Mouse (Mus musculus): Measurements from ENCODE around the gene Gm10282. TPM values are rescaled to one million over a fixed set of nuclear protein-coding genes. Genes with fewer than 3 reads are reported as not detected.
A peak's percentile ranks its signal among the peaks of the same experiment; 100 is the strongest.

Gm10282 gene
- polyA plus RNA-seq, 1 experiment from 2014 or later: 18.2 TPM

DNA sequence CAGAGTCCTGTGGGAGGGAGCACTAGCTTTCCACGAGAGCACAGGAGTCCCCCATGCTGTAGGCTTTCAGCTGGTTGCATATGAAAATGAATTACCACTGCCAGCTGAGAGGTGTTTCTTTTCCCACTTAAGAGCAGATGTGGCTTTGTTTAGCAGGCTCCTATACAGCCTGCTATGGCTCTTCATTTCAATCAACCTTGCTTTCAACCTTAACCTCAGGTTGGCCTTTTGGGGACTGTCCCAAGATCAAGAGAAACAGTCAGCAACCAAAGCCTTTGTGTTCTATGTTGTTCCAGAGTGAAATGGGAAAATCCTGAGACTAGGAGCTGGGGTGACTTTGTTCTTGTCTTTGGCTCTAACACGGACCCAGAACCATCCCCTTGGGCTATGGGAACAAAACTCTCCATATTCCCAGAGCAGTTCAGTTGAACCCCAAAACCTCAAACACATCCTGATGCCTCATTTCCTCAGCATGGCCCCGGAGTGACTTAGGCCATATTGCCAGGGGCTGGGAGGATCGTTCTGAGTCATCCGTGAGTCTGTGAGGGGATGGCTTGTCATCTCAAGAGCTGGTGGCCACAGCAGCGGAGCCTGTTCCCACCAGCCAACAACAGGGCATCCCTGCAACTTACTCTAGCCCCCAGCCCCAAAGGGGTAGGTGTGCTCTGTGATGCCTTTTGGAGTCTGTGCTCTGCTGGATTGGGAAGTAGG, 25.9 kb upstream of the Gm10282 start:
- DNase-seq (no peak), ATAC-seq (ENCODE audit: low FRiP score, low TSS enrichment) (no peak)
- Histone ChIP-seq H3K9me3 (ENCODE audit: control insufficient read depth, low read length) (no peaks in the 10 kb centered on the region), H3K36me3 (ENCODE audit: control insufficient read depth, insufficient read depth, low read length) (peaks cover 8% of the 10 kb centered on the region; the same call in 1 of the 2 replicates), H3K4me2 (ENCODE audit: low read length) (no peak overlapping the region), H3K27ac (replicated peaks; ENCODE audit: low read depth, low read length) (no peak overlapping the region), H3K27me3 (ENCODE audit: control insufficient read depth, insufficient read depth, low read length) (no peaks in the 10 kb centered on the region), H3K4me3 (replicated peaks; ENCODE audit: low read depth, low read length) (no peak overlapping the region), H3K4me1 (ENCODE audit: control insufficient read depth, insufficient read depth, low read length) (no peaks in the 10 kb centered on the region), H3K9ac (replicated peaks; ENCODE audit: low read length) (no peak overlapping the region)
- 88% methylated on average over 6 of the region's 6 CpGs for WGBS

DNA sequence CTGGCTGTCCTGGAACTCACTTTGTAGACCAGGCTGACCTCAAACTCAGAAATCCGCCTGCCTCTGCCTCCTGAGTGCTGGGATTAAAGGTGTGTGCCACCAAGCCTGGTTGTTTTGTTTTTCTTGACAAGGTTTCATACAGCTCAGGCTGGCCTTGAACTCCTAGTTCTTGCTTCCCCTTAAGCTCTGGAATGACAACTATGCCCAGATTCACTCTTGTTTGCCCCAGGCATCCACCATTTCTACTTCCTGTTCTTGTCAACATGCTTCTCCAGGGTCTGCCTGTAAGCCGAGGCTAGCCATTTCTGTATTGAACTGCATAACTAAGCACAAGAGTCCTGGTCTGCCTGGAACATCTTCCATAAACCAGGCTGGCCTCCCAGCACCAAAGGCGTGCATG, 24.1 kb upstream of the Gm10282 start:
- Histone ChIP-seq H3K36me3 (ENCODE audit: control insufficient read depth, insufficient read depth, low read length) (no peaks in the 10 kb centered on the region), H3K4me2 (ENCODE audit: low read length) (no peak overlapping the region), H3K9me3 (ENCODE audit: control insufficient read depth, low read length) (no peaks in the 10 kb centered on the region), H3K27me3 (ENCODE audit: control insufficient read depth, insufficient read depth, low read length) (no peaks in the 10 kb centered on the region), H3K27ac (replicated peaks; ENCODE audit: low read depth, low read length) (no peak overlapping the region), H3K9ac (replicated peaks; ENCODE audit: low read length) (no peak overlapping the region), H3K4me3 (replicated peaks; ENCODE audit: low read depth, low read length) (no peak overlapping the region), H3K4me1 (ENCODE audit: control insufficient read depth, insufficient read depth, low read length) (no peaks in the 10 kb centered on the region)
- DNase-seq (no peak), ATAC-seq (ENCODE audit: low FRiP score, low TSS enrichment) (no peak)
- 87% methylated on average over 3 of the region's 3 CpGs for WGBS

DNA sequence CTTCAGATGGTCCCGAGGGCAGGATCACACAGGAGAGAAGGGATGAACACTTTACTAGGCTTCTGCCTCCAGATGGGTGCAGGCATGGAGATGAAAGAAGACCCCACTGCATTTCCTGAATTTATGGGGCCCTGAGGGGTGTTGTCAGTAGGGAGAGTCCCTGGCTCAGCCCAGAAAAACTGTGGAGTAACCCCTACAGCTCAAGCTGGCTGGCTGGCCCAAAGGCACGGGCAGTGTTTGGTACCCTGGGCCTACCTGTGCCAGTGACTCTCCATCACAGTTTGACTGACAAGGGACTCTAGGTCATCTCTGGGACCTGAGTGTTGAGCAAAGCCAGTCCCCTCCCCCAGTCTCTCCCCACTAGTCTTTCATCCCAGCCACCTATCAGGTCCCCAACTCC, 19.6 kb upstream of the Gm10282 start:
- no peak overlapping the region for H3K4me3 ChIP-seq (replicated peaks; ENCODE audit: low read depth, low read length)
- H3K9ac ChIP-seq (replicated peaks; ENCODE audit: low read length): no peak overlapping the region
- no peaks in the 10 kb centered on the region for H3K36me3 ChIP-seq (ENCODE audit: control insufficient read depth, insufficient read depth, low read length)
- WGBS: 71% methylated on average over 2 of the region's 2 CpGs
- DNase-seq (no peak), ATAC-seq (ENCODE audit: low FRiP score, low TSS enrichment) (no peak)
- no peaks in the 10 kb centered on the region for H3K4me1 ChIP-seq (ENCODE audit: control insufficient read depth, insufficient read depth, low read length)
- no peak overlapping the region for H3K27ac ChIP-seq (replicated peaks; ENCODE audit: low read depth, low read length)
- no peak overlapping the region for H3K4me2 ChIP-seq (ENCODE audit: low read length)
- H3K27me3 ChIP-seq (ENCODE audit: control insufficient read depth, insufficient read depth, low read length): peaks cover 17% of the 10 kb centered on the region
- H3K9me3 ChIP-seq (ENCODE audit: control insufficient read depth, low read length): no peaks in the 10 kb centered on the region

DNA sequence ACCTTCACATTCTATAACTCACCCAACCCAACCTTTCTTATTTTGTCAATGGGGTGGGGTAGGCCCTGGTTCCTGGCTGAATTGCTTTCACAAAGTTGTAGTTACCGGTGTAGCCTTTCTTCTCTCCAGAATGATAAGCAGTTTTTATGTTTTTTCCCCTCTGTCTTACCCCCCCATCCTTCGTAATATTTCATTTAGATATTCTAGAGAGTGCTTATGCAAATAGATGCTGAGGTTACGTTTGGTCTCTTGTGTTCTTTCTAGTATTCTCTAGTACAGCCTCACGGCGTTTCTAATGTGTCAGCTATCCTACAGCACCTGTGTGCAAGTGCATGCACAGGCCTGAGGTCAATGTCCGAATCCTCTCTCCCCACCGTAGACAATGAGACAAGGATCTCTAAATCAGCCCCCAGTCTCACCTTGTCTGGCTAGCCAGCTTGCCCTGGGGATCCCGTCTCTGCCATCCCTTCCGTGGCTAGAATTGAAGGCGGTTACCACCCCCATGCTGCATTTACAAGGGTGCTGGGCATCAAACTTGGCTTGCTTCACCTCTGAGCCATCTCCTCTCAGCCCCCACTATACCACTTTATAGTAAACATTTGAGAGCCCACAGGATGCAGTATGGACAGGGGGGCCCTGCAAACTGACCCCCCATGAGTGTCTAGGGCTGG, 19.1 kb upstream of the Gm10282 start:
- no peaks in the 10 kb centered on the region for H3K36me3 ChIP-seq (ENCODE audit: control insufficient read depth, insufficient read depth, low read length)
- ATAC-seq (ENCODE audit: low FRiP score, low TSS enrichment) (no peak), DNase-seq (no peak)
- no peak overlapping the region for H3K9ac ChIP-seq (replicated peaks; ENCODE audit: low read length)
- no peak overlapping the region for H3K27ac ChIP-seq (replicated peaks; ENCODE audit: low read depth, low read length)
- H3K4me3 ChIP-seq (replicated peaks; ENCODE audit: low read depth, low read length): no peak overlapping the region
- peaks cover 4% of the 10 kb centered on the region; the same call in 1 of the 2 replicates for H3K4me1 ChIP-seq (ENCODE audit: control insufficient read depth, insufficient read depth, low read length)
- H3K27me3 ChIP-seq (ENCODE audit: control insufficient read depth, insufficient read depth, low read length): peaks cover 23% of the 10 kb centered on the region
- H3K4me2 ChIP-seq (ENCODE audit: low read length): no peak overlapping the region
- H3K9me3 ChIP-seq (ENCODE audit: control insufficient read depth, low read length): no peaks in the 10 kb centered on the region
- whole genome bisulfite sequencing: 83% methylated on average over 10 of the region's 10 CpGs

DNA sequence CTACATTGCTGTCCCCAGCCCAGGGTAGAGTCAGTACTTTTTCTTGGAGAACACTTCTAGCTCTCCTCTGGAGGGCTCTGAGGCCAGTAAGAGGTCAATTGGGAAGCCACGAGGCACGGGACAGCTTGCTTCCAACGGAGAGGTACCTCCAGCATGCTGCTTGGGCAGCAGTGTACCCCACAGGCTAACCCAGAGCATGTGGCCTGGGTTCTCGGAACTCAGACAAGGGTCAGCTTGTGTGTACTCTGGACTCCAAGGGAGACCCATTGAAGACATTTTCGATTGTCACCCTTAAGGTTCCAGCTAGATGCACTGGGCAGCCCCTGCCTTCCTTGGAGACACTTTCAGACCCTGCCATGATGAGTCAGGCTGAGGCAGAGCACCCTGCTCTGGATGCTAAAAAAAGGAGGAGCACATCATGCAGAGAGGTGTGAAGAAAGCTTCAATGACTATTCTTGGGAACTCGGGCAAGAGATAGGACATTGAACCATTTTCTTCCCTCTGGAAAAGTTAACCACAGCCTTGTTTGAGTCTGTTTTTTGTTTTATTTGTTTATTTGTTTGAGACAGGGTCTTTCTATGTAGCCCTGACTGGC, 18.2 kb upstream of the Gm10282 start:
- H3K27ac ChIP-seq (replicated peaks; ENCODE audit: low read depth, low read length): no peak overlapping the region
- peaks cover 27% of the 10 kb centered on the region for H3K27me3 ChIP-seq (ENCODE audit: control insufficient read depth, insufficient read depth, low read length)
- WGBS: 68% methylated on average over 6 of the region's 6 CpGs
- no peaks in the 10 kb centered on the region for H3K9me3 ChIP-seq (ENCODE audit: control insufficient read depth, low read length)
- ATAC-seq (ENCODE audit: low FRiP score, low TSS enrichment): no peak
- H3K9ac ChIP-seq (replicated peaks; ENCODE audit: low read length): no peak overlapping the region
- peaks cover 11% of the 10 kb centered on the region; the same call in 1 of the 2 replicates for H3K4me1 ChIP-seq (ENCODE audit: control insufficient read depth, insufficient read depth, low read length)
- H3K36me3 ChIP-seq (ENCODE audit: control insufficient read depth, insufficient read depth, low read length): no peaks in the 10 kb centered on the region
- no peak overlapping the region for H3K4me3 ChIP-seq (replicated peaks; ENCODE audit: low read depth, low read length)
- DNase-seq: no peak
- no peak overlapping the region for H3K4me2 ChIP-seq (ENCODE audit: low read length)

DNA sequence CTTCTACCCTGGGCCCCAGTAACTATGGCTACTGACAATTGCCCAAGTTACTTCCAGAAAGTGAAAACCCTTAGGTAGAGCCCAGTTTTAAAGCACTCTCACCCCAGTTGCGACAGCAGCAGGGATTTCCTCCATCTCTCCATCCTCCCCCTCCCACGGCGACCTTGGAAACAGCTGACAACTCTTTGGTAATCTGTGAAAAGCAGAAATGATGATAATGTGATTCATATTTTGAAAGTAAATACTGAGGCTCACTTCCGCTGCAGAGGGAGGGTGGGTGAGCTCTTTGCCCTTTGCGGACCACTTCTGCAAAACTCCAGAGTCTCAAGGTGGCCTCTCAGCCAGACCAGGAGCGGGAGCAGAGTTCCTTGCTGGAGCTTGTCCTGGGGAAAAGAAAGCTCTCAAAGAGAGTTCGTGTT, 17.4 kb upstream of the Gm10282 start:
- peaks cover 27% of the 10 kb centered on the region for H3K27me3 ChIP-seq (ENCODE audit: control insufficient read depth, insufficient read depth, low read length)
- no peak for ATAC-seq (ENCODE audit: low FRiP score, low TSS enrichment)

DNA sequence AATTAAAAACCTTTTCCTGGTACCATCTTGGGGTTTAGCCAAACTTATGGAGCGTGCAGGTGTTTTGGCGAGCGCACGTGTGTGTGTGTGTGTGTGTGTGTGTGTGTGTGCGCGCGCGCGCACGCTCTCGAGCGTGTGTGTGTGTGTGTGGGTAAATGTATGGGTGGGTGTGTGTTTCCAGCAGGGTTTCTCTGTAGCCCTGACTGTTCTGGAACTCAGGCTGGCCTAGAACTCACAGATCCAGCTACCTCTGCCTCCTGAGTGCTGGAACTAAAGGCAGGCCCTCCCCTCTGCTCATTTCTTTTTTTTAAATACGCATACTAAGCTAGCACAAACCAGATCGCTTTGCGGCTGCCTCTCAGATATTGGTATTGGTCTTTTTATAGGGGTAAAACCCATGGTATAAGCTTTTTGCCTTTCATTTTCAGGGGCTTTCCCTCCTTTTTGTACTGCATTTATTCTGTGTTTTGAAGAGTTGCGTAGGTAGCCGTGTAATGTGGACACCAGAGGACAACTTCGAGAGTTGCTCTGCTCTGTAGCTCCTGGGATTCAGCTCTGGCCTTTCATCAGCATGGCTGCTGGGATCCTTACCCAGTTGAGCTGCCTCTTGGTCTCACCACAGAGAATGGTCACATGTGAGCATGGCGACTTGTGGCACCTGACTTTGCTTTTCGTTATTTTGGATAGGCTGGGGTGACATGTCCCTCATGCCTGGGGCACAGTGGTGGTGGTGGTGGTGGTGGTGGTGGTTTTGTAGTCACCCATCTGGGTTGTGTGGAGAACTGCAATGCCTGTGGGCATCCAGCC, 16.8 kb upstream of the Gm10282 start:
- Histone ChIP-seq H3K4me3 (replicated peaks; ENCODE audit: low read depth, low read length) (no peak overlapping the region), H3K9ac (replicated peaks; ENCODE audit: low read length) (no peak overlapping the region), H3K4me1 (ENCODE audit: control insufficient read depth, insufficient read depth, low read length) (peaks cover 11% of the 10 kb centered on the region; the same call in 1 of the 2 replicates), H3K36me3 (ENCODE audit: control insufficient read depth, insufficient read depth, low read length) (no peaks in the 10 kb centered on the region), H3K4me2 (ENCODE audit: low read length) (no peak overlapping the region), H3K27ac (replicated peaks; ENCODE audit: low read depth, low read length) (no peak overlapping the region), H3K9me3 (ENCODE audit: control insufficient read depth, low read length) (no peaks in the 10 kb centered on the region), H3K27me3 (ENCODE audit: control insufficient read depth, insufficient read depth, low read length) (peaks cover 27% of the 10 kb centered on the region)
- DNase-seq (no peak), ATAC-seq (ENCODE audit: low FRiP score, low TSS enrichment) (no peak)
- 90% methylated on average over 20 of the region's 20 CpGs for WGBS

More for the DNA sequence above, 17.4 kb upstream of the Gm10282 start:
- H3K9me3 ChIP-seq (ENCODE audit: control insufficient read depth, low read length): no peaks in the 10 kb centered on the region
- no peaks in the 10 kb centered on the region for H3K36me3 ChIP-seq (ENCODE audit: control insufficient read depth, insufficient read depth, low read length)
- DNase-seq: no peak
- peaks cover 11% of the 10 kb centered on the region; the same call in 1 of the 2 replicates for H3K4me1 ChIP-seq (ENCODE audit: control insufficient read depth, insufficient read depth, low read length)
- H3K27ac ChIP-seq (replicated peaks; ENCODE audit: low read depth, low read length): no peak overlapping the region
- WGBS: 74% methylated on average over 7 of the region's 7 CpGs
- no peak overlapping the region for H3K4me3 ChIP-seq (replicated peaks; ENCODE audit: low read depth, low read length)
- H3K9ac ChIP-seq (replicated peaks; ENCODE audit: low read length): no peak overlapping the region
- no peak overlapping the region for H3K4me2 ChIP-seq (ENCODE audit: low read length)

DNA sequence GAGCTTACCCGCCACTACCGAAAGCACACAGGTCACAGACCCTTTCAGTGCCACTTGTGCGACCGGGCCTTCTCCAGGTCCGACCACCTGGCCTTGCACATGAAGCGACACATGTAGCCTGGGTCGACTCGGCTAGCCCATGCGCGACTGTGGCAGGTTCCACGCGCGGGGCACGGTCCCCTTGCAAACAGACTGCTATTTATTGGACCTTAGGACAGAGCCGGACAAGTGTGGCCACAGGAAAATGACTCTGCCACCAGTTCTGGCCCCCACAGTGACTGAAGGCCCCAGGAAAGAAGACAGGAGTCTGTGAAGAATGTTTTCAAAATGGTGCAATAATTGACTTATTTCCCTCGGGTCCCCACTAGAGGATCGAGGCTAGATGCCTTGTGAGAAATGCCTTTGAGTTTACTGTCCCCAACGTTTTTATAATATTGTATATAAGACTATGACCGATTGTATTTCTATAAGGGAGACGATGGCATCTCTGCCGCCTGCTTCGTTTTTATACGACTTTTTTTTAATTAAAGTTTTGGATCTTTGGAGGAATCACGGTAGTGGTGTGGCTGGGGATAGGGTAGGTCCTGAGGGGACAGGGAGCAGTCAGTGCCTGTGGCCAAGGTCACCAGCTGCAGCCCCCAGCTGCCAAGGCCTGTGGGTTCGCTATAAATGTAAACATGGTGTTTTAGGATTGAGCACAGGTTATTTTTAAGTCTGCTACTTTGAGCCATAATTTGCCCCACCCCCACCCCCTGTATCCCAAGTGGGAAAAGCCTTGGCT, 15.9 kb upstream of the Gm10282 start:
- ATAC-seq (ENCODE audit: low FRiP score, low TSS enrichment) (no peak), DNase-seq (no peak)
- WGBS: 57% methylated on average over 25 of the region's 25 CpGs
- H3K4me1 ChIP-seq (ENCODE audit: control insufficient read depth, insufficient read depth, low read length): peaks cover 11% of the 10 kb centered on the region; the same call in 1 of the 2 replicates
- no peaks in the 10 kb centered on the region for H3K36me3 ChIP-seq (ENCODE audit: control insufficient read depth, insufficient read depth, low read length)
- H3K27ac ChIP-seq (replicated peaks; ENCODE audit: low read depth, low read length): no peak overlapping the region
- peak overlapping the region; percentile 50; the same call in 1 of the 2 replicates for H3K4me3 ChIP-seq (replicated peaks; ENCODE audit: low read depth, low read length)
- peaks cover 27% of the 10 kb centered on the region for H3K27me3 ChIP-seq (ENCODE audit: control insufficient read depth, insufficient read depth, low read length)
- H3K9ac ChIP-seq (replicated peaks; ENCODE audit: low read length): no peak overlapping the region
- no peak overlapping the region for H3K4me2 ChIP-seq (ENCODE audit: low read length)
- no peaks in the 10 kb centered on the region for H3K9me3 ChIP-seq (ENCODE audit: control insufficient read depth, low read length)

Measured in midbrain, embryonic 14.5 days (tissue).